ENCODE assay signal across 29 mouse cellular contexts in genomic region chr15:90244081-90244480, GRCm38 (mm10). TPM values are rescaled to one million over a fixed set of nuclear protein-coding genes. Genes with fewer than 3 reads are reported as not detected.
DNase-seq lines count a peak whose midpoint lies in the region; ATAC-seq lines count a peak whose summit lies in the region.
"Had no signal": no experiment of that assay in that cellular context is flagged by ENCODE, and none has a peak within 500 bp of the region (broad histone marks: within the 10 kb centered on the region; RNA-seq: fewer than 3 reads in every experiment).

No protein-coding gene starts in this region.

- H3K4me1 ChIP-seq in forebrain, embryonic 14.5 days (ENCODE audit: control insufficient read depth, insufficient read depth, low read length), result no peaks in the 10 kb centered on the region
- H3K4me1 ChIP-seq in hindbrain, embryonic 16.5 days (ENCODE audit: control insufficient read depth, insufficient read depth, low read depth, low read length), result no peaks in the 10 kb centered on the region
- H3K4me1 ChIP-seq: embryonic facial prominence, embryonic 10.5 days; heart, embryonic 12.5 days; kidney, embryonic 15.5 days; limb, embryonic 15.5 days; liver, embryonic 15.5 days; lung, embryonic 15.5 days; megakaryocyte, embryonic 14.5 days; midbrain, embryonic 13.5 days; neural tube, embryonic 12.5 days had no signal

- no peak overlapping the region for H3K9ac ChIP-seq in forebrain, embryonic 14.5 days (ENCODE audit: low read length)
- H3K9ac ChIP-seq in hindbrain, embryonic 16.5 days (ENCODE audit: low read depth, low read length), result no peak overlapping the region
- H3K9ac ChIP-seq: heart, embryonic 12.5 days; kidney, embryonic 15.5 days; limb, embryonic 15.5 days; liver, embryonic 15.5 days; lung, embryonic 15.5 days; midbrain, embryonic 13.5 days; neural tube, embryonic 12.5 days had no signal

- no peak overlapping the region for H3K4me3 ChIP-seq in forebrain, embryonic 14.5 days (ENCODE audit: low read depth, low read length)
- no peak overlapping the region for H3K4me3 ChIP-seq in hindbrain, embryonic 16.5 days (ENCODE audit: low read length)
- H3K4me3 ChIP-seq: embryonic facial prominence, embryonic 10.5 days; heart, embryonic 12.5 days; kidney, embryonic 15.5 days; limb, embryonic 15.5 days; liver, embryonic 15.5 days; lung, embryonic 15.5 days; megakaryocyte, embryonic 14.5 days; midbrain, embryonic 13.5 days; neural tube, embryonic 12.5 days had no signal

- H3K27ac ChIP-seq in forebrain, embryonic 14.5 days (ENCODE audit: low read depth, low read length), result no peak overlapping the region
- no peak overlapping the region for H3K27ac ChIP-seq in hindbrain, embryonic 16.5 days (ENCODE audit: low read depth, low read length)
- H3K27ac ChIP-seq: embryonic facial prominence, embryonic 10.5 days; kidney, embryonic 15.5 days; limb, embryonic 15.5 days; liver, embryonic 15.5 days; lung, embryonic 15.5 days; midbrain, embryonic 13.5 days; neural tube, embryonic 12.5 days had no signal

- 88% methylated on average over 5 of the region's 5 CpGs for WGBS in forebrain, embryonic 14.5 days
- WGBS in hindbrain, embryonic 16.5 days, result 87% methylated on average over 5 of the region's 5 CpGs

- H3K36me3 ChIP-seq in forebrain, embryonic 14.5 days (ENCODE audit: control insufficient read depth, insufficient read depth, low read length), result no peaks in the 10 kb centered on the region
- H3K36me3 ChIP-seq in hindbrain, embryonic 16.5 days (ENCODE audit: control insufficient read depth, insufficient read depth, low read length), result no peaks in the 10 kb centered on the region
- H3K36me3 ChIP-seq: embryonic facial prominence, embryonic 10.5 days; heart, embryonic 12.5 days; kidney, embryonic 15.5 days; limb, embryonic 15.5 days; liver, embryonic 15.5 days; lung, embryonic 15.5 days; midbrain, embryonic 13.5 days; neural tube, embryonic 12.5 days had no signal

- no peaks in the 10 kb centered on the region for H3K9me3 ChIP-seq in forebrain, embryonic 14.5 days (replicated peaks; ENCODE audit: control insufficient read depth, low read length)
- no peaks in the 10 kb centered on the region for H3K9me3 ChIP-seq in hindbrain, embryonic 16.5 days (ENCODE audit: control insufficient read depth, low read length)
- H3K9me3 ChIP-seq: embryonic facial prominence, embryonic 10.5 days; heart, embryonic 12.5 days; kidney, embryonic 15.5 days; limb, embryonic 15.5 days; liver, embryonic 15.5 days; lung, embryonic 15.5 days; megakaryocyte, embryonic 14.5 days; midbrain, embryonic 13.5 days; neural tube, embryonic 12.5 days had no signal

- no peak overlapping the region for H3K4me2 ChIP-seq in forebrain, embryonic 14.5 days (ENCODE audit: low read length)
- no peak overlapping the region for H3K4me2 ChIP-seq in hindbrain, embryonic 16.5 days (ENCODE audit: low read length)
- H3K4me2 ChIP-seq: heart, embryonic 12.5 days; kidney, embryonic 15.5 days; limb, embryonic 15.5 days; liver, embryonic 15.5 days; lung, embryonic 15.5 days; midbrain, embryonic 13.5 days; neural tube, embryonic 12.5 days had no signal

- ATAC-seq in cerebellum, adult (ENCODE audit: insufficient number of reproducible peaks, low FRiP score, low TSS enrichment), result no peak
- no peak for ATAC-seq in forebrain, embryonic 14.5 days
- no peak for ATAC-seq in hindbrain, embryonic 16.5 days
- ATAC-seq: CD4-positive, CD25-positive, alpha-beta regulatory T cell, adult 4 months; midbrain, embryonic 13.5 days had no signal

- H3K27me3 ChIP-seq in forebrain, embryonic 14.5 days (replicated peaks; ENCODE audit: control insufficient read depth, insufficient read depth, low read length), result no peaks in the 10 kb centered on the region
- H3K27me3 ChIP-seq in hindbrain, embryonic 16.5 days (replicated peaks; ENCODE audit: control insufficient read depth, insufficient read depth, low read length), result no peaks in the 10 kb centered on the region
- H3K27me3 ChIP-seq: heart, embryonic 12.5 days; kidney, embryonic 15.5 days; limb, embryonic 15.5 days; liver, embryonic 15.5 days; lung, embryonic 15.5 days; megakaryocyte, embryonic 14.5 days; midbrain, embryonic 13.5 days; neural tube, embryonic 12.5 days had no signal

- peak; percentile 60 to 67 for DNase-seq in frontal cortex, adult 2 months (ENCODE audit: extremely low spot score in 1 of 2, low spot score in 1 of 2)
- no peak for DNase-seq in frontal cortex, postnatal 10 days (ENCODE audit: low spot score in 2 of 2)
- DNase-seq in brain, adult 2 months (ENCODE audit: low read depth, low spot score), result peak; percentile 83
- DNase-seq in layer of hippocampus, adult 9-11 months, result peak; percentile 74
- DNase-seq in right cerebral cortex, postnatal 10 days (ENCODE audit: low spot score in 2 of 2), result peak; percentile 39 to 68
- DNase-seq in forebrain, embryonic 14.5 days (ENCODE audit: low spot score), result no peak
- DNase-seq: adrenal gland, postnatal 25 days; cerebellum, adult 11-12 months; cerebellum, postnatal 10 days; gastrocnemius, postnatal 14 days; heart, adult 18-20 months; heart, postnatal 14 days; kidney, adult 11 months; kidney, postnatal 36 days; lung, postnatal 36 days; spleen, adult 18-20 months; thymus, postnatal 14 days had no signal

RNA-seq across cellular contexts. Expression of gene Alg10b, which starts 20.0 kb away (rescaled TPM):
- 18.5 and 20.7 TPM in 2 replicates for polyA plus RNA-seq in frontal cortex, adult 2 months (2012; rRNA removed)
- 46.2 and 48.2 TPM in 2 replicates for polyA plus RNA-seq in forebrain, embryonic 14.5 days (2014; fragmentation: Nextera tagmentation; extraction: Ambion mirVana)
- polyA plus RNA-seq in hindbrain, embryonic 16.5 days (2015; fragmentation: Nextera tagmentation; extraction: Ambion mirVana), result 39.0 and 43.4 TPM in 2 replicates

Comparison
In these comparisons a context has a peak if more than half of its experiments do, and no peak if none do; other contexts are left out.
1. DNase-seq: peak in frontal cortex, adult 2 months (2 of 2), brain, adult 2 months (single experiment), layer of hippocampus, adult 9-11 months (single experiment) and right cerebral cortex, postnatal 10 days (2 of 2); none in frontal cortex, postnatal 10 days (0 of 2) and forebrain, embryonic 14.5 days (single experiment).